Mouse (Mus musculus) embryo, embryonic 9.5 days (tissue): Measurements from ENCODE around the gene Spock1.

ENCODE experiments used
- DNase-seq: peaks from one replicate; pipeline ENCODE4 v3.0.0-alpha.2; 2017; ENCODE audit errors: extremely low spot score

Gene Spock1

DNA sequence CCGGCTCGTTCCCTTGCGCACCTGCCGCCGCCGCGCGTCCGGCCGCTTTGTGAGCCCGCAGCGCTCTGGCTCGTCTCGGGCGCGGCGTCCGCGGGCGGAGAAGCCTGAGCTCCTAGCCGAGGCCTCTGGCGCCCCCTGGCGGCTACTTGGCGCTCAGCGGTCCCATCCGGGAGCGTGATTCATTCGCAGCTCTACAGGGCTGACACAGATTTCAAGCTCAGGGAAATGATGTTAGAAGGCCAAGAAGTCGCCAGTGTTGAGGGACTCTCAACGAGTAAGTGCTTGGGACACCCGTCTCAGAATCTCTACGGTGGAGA lies at the start of gene Spock1:
Gene Spock1 (minus strand): TSS at position 67 of the 317 bp plus-strand sequence.
- peak; percentile 89 for DNase-seq

DNA sequence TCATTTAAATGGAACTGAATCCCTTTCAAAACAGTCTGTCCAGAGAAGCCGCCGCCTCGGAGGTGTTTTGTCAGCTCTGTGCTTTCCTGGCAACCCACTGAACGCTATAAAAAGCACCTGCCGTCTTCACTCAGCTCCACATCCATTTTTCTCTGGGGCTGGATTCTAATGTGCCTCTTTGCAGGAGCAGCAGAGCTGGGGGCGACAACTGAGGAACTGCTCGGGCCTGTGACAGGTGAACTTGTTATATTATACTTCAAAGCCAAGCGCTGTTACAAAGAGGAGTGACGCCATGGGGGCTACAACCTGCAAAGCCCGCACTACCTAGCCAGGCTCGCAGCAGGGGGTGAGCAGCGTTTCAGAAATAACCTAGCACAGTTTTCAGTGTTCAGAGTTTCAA lies 42.0 kb upstream of the Spock1 start:
- no peak for DNase-seq

DNA sequence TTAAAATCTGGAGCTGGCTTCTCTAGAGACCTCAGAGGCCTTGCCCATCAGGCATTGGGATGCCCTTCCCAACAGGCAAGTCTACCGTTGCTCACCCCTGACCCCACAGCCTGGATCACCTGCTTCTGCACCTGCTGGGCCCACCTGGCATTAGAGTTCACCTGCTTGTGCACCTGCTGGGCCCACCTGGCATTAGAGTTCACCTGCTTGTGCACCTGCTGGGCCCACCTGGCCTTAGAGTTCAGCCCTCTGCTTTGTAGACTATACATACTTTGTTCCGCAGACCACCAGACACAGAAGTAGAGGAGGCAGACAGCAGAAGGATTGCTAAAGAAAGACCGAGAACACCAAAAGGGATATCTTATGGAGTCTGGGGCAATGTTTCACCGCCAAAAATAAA lies 41.4 kb upstream of the Spock1 start:
- no peak for DNase-seq

DNA sequence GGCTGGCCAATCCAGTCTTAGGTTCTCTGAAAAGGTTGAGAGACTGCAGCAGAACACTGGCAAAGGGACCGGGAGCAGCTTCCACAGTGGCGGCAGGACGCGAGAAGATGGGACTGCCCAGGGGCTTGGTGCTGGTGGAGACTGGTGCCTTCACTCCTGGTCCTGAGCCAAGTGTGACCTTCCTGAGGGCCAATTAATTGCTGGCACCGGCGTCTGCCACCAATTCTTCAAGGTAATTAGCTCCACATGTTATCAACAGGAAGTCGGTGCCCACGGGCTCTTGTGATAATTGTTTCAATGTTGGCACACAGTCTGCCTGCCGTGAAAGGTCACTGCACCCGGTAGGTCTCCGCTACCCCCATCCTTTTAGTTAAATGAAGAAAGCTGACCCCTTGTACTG lies 37.1 kb upstream of the Spock1 start:
- DNase-seq, result no peak

DNA sequence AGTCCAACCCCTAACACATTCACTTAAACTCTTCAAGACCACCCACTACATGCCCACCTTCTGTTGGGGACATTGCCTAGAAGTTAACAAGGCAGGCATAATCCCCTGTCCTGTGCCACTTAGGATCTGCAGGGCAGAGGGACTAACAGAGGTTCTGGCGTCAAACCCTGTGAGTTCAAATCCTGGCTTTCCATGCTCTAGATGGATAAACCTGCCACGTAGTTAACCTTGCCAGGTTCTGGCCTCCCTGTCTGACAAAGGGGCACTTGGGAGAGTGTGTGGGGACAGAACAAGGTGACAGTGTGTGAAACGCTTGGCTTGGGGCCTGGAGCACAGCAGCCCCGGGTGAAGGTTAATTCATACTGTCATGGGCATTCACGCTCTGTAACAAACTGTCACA lies 36.3 kb upstream of the Spock1 start:
- DNase-seq, result no peak

DNA sequence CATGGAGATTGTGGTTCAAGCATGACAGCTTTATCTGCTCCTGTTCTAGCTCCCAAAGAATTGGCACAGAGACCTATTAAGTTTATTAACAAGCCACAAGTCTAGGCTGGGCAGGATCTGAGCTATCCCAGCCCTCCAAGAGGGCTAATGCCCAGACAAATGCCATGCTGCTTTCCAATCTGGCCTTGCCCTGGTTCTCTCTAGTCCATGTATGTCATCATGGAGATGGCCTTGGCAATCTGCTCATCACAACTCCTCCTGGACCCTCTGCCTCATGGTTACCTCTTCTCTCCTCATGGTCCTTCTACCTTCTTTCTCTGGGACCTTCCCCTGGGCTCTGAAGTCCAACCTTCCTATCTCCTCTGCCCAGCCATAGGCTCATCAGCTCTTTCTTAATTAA lies 35.8 kb upstream of the Spock1 start:
- DNase-seq, result no peak

DNA sequence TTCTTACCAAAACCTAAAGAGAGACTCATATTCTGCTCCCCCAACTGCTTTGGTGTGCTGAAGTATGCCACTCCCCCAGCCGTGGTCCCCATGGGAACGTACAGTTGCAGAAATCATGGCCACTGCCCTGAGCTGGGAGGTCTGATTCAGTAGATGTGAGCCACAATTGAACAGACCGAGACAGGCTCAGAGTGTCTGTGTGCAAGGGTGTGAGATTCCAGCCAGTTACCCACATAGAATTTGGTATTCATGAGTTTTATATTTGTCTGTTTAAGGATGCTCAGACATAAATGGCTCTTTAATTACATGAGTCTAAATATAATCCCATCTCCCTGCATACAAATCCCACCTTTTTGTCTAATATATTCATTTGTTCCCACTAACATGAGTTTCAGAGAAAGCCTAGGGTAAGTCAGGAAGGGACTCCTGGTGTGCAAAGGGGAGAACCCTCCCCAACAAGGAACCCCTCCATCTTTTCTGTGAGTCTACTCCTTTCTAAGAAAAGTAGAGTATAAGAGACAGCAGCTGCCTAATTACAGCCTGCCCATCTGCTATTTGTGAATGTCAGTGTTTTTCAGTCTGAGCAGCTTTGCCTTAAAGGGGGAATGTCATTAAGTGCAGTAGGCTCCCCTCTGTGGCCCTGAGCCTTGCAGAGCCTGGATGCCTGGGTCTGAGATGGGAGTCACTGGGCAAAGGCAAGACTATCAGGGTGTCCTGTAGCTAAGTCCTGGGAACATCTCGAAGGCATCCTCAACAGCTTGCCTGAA lies 29.5 kb upstream of the Spock1 start:
- DNase-seq, result no peak

DNA sequence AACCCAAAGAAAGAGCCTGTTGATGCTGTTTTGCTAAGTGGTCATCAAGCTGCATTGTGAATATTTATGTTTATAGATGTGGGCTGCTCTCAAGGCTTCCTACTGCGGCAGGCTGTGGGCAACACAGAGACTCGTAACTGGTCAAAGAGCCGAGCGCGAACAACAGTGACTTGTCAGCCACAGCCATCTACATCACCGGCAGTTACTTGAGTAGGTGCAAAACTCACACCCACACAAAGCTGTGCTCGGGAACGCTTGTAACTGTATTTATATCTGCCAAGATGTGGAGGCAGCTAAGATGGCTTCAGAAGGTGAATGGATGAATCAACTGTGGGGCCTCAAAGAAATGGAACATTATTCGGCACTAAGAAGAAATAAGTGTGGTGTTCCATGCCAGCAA lies 23.9 kb upstream of the Spock1 start:
- DNase-seq, result no peak

DNA sequence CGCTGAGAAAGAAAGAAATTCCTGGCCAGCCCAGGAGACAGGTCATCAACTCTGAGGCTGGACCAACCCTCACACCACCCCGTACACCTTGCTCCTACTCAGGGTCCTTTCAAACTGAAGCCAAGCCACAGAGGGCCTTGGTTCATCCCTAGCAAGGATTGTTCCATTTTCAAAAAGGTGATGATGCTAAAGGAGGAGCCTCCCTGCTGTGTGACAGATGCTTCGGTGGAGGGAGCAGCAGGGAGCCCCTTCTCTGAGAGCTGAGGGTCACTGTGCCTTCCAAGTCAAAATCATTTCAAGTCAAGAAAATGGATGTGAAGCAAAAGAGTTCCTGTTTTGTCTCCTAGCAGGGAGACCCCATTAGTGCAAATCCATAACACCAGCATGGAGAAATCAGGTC lies 23.2 kb upstream of the Spock1 start:
- no peak for DNase-seq

DNA sequence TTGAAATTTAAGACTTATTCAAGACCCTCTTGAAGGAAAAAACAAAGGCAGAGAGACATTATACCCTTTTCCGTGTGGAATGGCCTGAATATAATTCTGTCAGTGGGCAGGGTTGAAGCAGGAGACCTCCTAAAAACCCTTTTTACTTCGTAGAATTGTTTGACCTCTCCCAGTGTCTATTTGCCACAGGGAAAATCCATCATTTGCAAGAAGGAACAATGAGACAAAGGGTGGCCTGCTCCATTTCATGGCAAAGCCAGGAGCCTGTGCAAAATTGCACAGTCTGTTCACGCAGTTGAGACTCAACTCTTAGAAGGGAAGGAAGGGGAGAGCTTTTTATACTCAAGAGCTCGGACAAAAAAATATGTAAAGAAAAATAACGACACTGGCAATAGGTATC lies 22.6 kb upstream of the Spock1 start:
- DNase-seq, result peak; percentile 34

DNA sequence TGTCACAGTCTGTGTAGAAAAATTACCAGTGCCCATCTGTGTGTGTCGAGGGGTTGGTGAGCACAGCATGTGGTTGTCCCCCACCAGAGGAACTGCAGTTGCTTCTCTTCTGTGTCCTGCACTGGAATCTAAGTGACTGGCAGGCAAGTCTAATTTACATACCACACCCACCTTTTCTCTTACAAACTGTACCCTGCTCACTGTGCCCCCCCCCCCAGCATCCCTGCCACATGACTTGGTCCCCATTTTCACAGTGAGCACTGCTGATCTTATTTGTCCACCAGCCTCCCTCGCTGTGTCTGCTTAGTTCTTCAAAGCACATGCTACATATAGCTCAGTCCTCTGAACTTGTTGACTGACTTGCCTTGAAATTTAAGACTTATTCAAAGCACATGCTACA lies 22.2 kb upstream of the Spock1 start:
- DNase-seq, result peak; percentile 35

DNA sequence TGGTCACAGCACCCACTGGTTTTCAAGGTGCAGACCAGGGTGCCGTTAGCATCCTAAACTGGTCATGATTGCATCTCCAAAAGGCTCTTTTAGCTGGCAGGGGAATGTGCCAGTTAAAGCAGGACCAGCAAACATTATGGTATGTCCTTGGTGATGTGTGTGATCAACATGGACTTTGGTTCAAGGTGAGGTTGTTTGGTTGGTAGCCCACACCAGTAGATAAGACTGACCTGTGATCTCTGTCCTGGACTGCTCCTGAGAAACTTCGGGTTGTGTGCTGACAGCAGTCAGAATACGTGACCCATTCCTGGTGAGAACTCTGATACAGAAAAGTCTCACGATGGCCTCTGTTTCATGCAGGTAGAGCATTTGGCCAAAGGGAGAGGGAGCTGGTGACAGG lies 11.8 kb upstream of the Spock1 start:
- no peak for DNase-seq

DNA sequence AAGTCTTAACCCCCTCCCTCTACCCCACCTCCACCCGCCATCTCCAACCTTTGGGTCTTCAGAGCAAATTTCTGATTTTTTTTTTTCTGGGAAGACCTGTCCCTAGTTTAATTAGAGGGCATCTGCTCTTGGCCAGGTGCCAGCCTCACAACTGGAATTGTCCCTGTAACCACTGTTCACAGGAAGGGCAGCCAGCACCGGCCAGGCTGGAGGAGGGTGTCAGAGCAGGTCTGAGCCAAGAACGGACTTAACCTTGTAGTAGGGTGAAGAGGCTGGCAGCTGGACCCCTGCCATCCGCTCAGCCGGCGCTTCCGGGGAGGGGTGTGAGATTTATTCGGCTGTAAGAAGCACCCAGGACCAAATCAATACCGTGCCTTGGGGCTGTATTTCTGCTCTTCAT lies 3.0 kb upstream of the Spock1 start:
- DNase-seq, result no peak

DNA sequence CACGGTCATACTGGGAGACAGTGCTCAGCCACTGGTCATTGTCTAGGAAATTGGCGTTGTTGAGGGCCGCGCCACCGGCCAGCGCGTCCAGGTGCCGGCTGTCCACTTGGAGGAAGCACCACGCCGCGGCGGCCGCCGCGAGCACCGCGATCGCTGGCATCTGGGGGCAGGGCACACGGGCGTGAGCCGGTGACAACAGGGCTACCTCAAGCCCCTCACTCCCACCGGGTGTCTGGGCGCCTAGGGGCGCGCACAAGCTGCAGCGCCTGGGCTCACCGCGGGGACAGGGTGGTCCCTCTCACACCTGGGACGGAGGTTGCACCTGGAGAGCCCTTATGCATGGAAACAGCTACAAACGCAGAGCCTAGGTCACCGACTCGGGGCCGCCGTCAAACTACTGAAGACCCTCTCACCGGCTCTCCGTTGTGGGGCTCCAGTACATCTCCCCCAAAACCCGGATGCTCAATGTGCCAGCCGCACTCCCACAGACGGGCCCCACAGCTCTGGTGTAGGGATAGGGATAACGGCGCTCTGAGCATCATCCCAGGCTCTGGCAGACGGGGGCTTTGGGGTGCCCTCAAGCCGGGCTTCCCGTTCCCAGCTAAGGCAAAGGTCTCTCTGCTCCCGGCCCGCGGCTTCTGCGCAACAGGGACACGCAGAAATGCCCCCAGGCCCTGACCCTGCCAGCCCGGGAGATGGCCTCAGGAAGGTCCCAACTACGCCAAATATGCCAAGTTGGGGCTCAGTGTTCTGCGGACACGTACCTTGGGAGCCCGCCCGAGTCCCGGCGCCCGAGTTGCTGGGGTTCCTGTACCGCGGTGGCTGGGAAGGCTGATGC lies 485 bp downstream of the Spock1 start:
- DNase-seq, result no peak

DNA sequence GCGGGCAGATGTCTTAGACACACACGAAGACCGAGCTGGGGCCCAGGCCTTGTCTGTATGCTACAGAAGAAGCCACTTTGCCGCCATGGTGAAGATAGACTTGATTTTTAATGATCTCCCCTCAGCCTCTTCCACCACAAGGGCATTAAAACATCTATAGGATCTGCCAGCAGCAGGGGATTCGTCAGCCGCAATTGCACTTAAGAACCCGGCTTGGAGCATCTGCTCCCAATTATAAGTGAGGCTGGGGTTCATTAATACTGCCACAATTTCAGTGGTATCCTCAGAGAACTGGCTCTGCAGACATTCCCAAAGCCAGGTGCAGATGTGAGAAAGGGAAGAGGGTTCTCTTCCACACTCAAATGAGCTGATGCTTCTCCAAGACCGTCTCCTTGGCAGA lies 13.5 kb downstream of the Spock1 start:
- DNase-seq, result no peak

DNA sequence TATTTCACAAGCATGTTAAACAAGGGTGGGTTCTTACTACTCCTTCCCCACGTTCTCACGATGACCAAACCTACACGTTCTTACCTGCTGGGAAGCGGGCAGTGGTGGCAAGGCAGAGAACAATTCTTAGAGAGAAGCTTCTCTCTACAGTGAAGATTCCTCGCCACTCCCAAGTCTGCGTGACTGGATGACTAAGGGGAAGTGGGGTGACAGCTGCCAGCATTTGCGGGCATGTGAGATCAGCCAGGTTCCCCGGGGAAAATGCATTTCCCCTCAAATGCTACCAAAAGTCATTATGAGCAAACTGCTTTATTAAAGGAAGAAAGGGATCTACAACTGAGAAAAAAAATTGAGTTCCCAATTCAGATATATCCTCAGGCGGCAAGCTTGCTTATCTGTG lies 18.4 kb downstream of the Spock1 start:
- DNase-seq, result no peak

DNA sequence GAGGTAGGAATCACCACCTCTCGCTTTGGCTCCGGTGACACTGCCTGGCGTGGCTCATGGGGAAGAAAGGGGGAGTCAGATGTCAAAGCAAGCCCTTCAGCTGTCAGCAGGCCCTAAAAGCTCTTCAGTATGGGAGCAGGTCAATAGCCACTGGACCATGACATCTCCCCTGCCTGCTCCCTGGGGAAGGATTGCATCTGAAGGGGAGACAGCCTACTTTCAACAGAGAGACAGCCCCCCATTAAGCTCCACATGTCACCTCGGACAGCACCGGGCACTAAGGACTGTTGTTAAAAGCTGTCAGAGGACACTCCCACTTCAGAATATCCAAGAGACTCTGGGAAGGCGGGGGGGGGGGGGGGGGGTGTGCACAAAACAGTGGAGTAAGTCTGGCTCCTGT lies 19.1 kb downstream of the Spock1 start:
- DNase-seq, result peak; percentile 41

DNA sequence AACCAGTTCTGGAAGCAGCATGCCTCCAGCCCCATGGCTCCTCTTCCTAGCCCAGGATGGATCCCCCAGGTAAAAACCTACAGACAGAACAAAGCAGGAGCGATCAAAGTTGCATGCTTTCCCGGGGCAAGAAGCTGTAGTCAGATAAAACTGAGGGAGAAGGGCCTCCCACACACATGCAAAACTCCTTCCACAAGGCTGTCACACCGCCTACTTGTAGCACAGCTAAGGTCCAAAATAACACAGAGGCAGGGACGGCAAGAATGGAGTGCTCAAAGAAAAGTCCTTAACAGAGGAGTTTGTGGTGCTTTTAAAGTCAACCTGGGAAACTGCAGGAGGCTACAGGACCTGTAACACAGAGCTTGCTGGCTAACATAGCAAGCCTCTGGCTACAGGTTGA lies 28.3 kb downstream of the Spock1 start:
- DNase-seq, result no peak

DNA sequence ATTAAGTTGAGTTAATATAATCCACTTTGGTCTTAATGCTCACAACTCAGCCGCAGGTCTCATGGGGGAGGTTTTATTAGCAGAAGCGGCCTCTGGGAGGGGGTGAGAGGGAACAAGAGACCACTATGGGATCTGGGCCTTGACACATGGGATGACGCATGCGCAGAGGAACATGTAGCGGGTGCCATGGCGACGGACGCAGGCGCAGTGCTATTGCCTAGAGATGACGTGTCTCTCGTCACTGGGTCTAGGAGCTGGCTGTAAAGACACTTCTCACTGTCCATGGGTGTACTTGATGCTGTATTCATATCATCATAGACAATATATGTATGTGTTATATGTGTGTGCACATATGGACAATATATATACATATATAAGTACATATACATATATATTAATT lies 29.3 kb downstream of the Spock1 start:
- DNase-seq, result no peak

DNA sequence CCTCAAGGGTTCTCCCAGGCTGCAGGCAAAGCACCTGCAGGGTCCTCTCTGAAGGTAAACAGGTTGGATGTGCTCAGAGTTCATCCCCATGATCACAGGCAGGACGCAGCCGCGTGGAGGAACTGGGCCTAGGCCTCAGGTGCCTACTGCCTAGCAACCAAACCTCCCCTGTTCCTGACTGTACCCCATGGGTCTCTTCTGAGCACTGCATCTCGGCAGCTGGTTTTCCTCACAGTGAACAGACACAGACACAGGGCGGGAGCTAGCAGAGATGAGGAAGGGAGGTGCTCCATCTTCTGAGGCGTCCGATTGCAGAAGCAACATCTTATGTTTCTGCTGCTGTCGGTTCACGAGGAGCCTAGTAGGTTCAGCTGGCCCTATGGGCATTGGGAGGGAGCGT lies 30.4 kb downstream of the Spock1 start:
- DNase-seq, result no peak

DNA sequence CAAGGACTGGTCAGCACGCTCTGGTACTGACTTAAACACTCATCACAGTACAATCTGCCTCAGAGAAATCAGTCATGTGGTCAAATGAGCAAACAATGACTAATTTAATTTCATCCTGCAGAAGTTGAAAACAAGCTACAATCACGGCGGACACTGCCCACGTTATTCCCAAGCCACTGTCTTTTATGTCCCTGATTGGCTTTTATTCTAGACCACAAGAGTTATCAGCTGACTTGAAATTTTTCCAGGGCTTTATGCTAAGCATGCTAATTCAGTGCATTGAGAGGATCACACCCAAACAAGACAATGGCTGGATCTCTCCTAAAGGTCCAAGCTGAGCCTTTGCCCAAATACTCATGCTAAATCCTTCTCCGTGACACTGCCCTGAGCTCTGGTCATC lies 31.2 kb downstream of the Spock1 start:
- DNase-seq, result no peak

DNA sequence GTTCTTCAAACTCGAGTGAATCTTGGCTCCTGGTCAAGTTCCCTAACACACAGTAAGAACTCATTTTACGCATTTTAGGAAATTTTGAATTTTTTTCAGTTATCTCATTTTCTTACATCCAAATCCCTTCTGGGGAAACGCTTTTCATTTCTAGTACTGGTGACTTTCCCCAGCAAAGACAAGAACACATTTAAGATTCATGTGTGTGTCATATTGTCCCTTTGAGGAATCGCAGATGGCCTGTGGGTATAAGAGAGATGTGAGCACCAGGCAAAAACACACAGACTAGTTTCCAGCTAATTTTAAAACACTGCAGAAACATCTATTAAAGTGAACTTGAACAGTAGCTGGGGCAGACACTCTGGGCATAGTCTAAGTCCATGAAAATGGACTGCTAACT lies 38.1 kb downstream of the Spock1 start:
- DNase-seq, result no peak

DNA sequence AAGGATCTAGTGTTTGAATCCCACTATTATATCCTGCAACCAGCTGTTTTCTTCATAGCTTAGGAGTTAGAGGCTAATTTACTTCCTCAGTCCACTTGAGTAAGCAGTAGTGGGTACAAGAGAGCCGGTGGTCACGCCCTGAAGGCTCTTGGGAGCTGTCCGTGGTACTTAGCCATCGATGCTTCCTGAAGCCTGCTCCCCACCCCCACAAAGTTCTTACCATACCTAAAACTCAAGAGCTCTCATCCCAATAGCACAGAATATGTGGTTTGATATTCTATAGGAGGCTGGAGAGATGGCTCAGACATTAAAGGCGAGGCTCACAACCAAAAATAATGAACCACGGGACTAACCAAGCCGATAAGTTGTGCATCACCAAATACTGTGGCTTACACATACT lies 40.5 kb downstream of the Spock1 start:
- DNase-seq, result peak; percentile 51

DNA sequence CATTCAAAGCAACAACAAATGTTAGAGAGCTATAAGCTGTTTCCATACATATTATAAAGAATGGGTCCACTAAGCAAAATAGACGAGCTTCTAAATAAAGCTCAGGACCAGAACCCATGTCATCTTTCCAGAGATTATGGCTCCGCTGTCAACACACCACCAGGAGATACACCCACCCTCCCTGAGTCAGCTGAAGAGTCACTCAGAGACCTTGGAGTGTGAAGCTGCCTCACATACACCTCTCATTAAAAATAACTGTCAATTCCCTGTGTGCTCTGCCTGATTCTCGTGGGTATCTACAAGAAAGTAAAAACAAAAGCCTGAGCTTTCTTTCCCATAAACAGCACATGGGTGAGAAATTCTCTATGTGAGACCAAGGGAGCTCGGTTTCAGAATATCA lies 43.1 kb downstream of the Spock1 start:
- DNase-seq, result no peak
